Mouse (Mus musculus): ENCODE measurements around the gene Iqschfp. TPM values are rescaled to one million over a fixed set of nuclear protein-coding genes. Genes with fewer than 3 reads are reported as not detected.

Iqschfp gene
- polyA plus RNA-seq, 1 experiment from 2014 or later = 7.6 TPM

DNA sequence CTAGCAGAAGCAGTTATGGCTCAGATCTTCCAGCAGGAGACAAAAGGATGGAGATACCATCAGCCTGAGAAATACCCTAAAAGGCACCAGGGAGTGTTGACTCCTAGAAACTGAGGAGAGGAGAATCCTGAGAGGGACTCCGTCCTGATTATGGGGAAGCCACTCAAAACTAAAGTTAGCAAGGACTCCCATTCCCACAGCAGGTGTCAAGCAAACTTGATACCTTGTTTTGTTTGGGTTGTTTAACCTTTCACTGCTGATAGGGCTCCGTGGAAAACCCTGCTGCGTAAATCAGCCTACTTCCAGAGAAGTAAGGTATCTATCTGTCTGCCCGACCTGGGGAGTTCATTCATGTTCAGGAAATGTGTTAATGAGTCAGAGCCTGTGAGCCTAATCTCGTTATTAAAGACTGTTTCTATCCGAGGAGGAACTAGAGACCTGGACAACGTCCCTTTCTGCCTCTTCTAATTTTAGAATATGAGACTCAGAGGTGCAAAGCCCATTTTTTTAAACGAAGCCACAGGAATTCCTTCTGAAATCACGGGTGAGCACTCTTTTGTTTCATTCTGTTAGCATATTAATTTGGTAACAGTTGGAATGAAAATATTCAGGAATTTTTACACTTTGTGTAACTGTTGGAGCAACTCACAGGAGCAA, 765.7 kb downstream of the Iqschfp start:
- no peak for DNase-seq
- Histone ChIP-seq H3K27me3 (ENCODE audit: control insufficient read depth, insufficient read depth, low read length) (no peaks in the 10 kb centered on the region), H3K4me3 (replicated peaks; ENCODE audit: low read depth, low read length) (no peak overlapping the region), H3K4me2 (ENCODE audit: low read length) (no peak overlapping the region), H3K9ac (replicated peaks; ENCODE audit: low read length) (no peak overlapping the region), H3K4me1 (ENCODE audit: control insufficient read depth, insufficient read depth, low read length) (no peaks in the 10 kb centered on the region), H3K36me3 (ENCODE audit: control insufficient read depth, insufficient read depth, low read length) (no peaks in the 10 kb centered on the region), H3K27ac (replicated peaks; ENCODE audit: low read depth, low read length) (no peak overlapping the region), H3K9me3 (ENCODE audit: control insufficient read depth, low read length) (no peaks in the 10 kb centered on the region)
- ATAC-seq (ENCODE audit: low FRiP score, low TSS enrichment) = no peak
- WGBS = 56% methylated on average over 9 of the region's 9 CpGs

DNA sequence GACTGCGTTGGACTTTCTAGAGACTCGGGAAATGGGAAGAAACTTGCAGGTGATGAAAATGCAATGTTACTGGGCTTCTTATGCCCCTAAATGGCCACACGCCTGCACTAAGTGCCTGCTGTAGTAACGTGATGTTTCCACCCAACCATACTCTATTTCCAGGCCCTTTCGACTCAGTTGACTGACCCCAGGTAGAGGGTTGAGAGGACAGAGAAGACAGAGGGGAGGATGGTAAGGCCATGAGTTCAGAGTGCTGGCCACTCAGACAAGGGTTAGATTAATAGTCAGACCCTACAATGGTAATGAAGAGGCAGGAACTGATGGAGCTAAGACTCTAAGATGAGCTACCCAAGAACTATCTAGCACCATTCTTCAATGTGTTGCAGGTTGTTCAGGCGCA, 768.0 kb downstream of the Iqschfp start:
- ATAC-seq (ENCODE audit: low FRiP score, low TSS enrichment) = no peak
- DNase-seq = no peak
- 94% methylated on average over 6 of the region's 6 CpGs for WGBS

DNA sequence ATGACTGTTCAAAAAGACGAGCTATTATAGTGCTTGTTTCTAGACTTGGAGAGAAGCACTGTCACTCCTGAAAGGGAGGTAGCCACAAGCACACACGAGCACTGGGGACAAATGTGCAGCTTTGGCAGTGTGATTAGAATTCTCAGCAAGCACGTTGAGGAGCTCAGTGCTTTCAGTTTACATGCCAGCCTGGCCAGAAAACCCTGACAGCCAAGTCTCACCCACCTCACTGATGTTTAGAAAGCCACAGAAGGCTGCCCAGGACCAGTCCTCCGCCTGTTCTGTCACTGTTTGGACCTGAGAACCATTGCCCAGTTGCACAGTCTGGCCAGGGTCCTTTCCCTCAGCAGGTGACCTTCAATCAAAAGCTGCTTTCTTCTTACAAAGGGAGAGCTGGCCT, 768.5 kb downstream of the Iqschfp start:
- H3K4me1 ChIP-seq (ENCODE audit: control insufficient read depth, insufficient read depth, low read length) = peaks cover 7% of the 10 kb centered on the region; the same call in 1 of the 2 replicates
- no peaks in the 10 kb centered on the region for H3K27me3 ChIP-seq (ENCODE audit: control insufficient read depth, insufficient read depth, low read length)
- no peaks in the 10 kb centered on the region for H3K36me3 ChIP-seq (ENCODE audit: control insufficient read depth, insufficient read depth, low read length)
- no peak overlapping the region for H3K4me2 ChIP-seq (ENCODE audit: low read length)
- DNase-seq (no peak), ATAC-seq (ENCODE audit: low FRiP score, low TSS enrichment) (no peak)
- H3K4me3 ChIP-seq (replicated peaks; ENCODE audit: low read depth, low read length) = no peak overlapping the region
- no peaks in the 10 kb centered on the region for H3K9me3 ChIP-seq (ENCODE audit: control insufficient read depth, low read length)
- 68% methylated on average over 4 of the region's 4 CpGs for WGBS
- H3K27ac ChIP-seq (replicated peaks; ENCODE audit: low read depth, low read length) = no peak overlapping the region
- H3K9ac ChIP-seq (replicated peaks; ENCODE audit: low read length) = no peak overlapping the region

More for the DNA sequence above, 768.0 kb downstream of the Iqschfp start:
- Histone ChIP-seq H3K4me2 (ENCODE audit: low read length) (no peak overlapping the region), H3K36me3 (ENCODE audit: control insufficient read depth, insufficient read depth, low read length) (no peaks in the 10 kb centered on the region), H3K27ac (replicated peaks; ENCODE audit: low read depth, low read length) (no peak overlapping the region), H3K9me3 (ENCODE audit: control insufficient read depth, low read length) (no peaks in the 10 kb centered on the region), H3K4me3 (replicated peaks; ENCODE audit: low read depth, low read length) (no peak overlapping the region), H3K9ac (replicated peaks; ENCODE audit: low read length) (no peak overlapping the region), H3K4me1 (ENCODE audit: control insufficient read depth, insufficient read depth, low read length) (peaks cover 7% of the 10 kb centered on the region; the same call in 1 of the 2 replicates), H3K27me3 (ENCODE audit: control insufficient read depth, insufficient read depth, low read length) (no peaks in the 10 kb centered on the region)

DNA sequence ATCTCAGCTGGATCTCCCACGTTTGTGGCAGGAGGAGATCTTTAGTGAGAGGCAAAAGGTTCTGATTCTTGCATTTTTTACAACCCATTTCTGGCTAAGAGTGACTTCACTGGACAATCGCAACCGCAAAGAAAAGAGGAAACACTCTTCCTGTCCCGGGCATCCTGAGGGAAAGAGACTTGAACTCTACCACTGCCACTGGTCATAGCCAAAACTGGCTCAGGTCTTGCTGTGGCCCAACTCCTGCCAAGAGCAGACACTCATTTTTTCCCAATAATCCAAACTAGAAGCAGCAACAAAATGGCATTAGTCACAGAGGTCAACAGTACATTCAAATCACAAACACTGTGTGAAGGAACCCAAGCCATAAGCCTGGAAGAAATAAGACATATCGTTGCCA, 770.4 kb downstream of the Iqschfp start:
- Histone ChIP-seq H3K27ac (replicated peaks; ENCODE audit: low read depth, low read length) (no peak overlapping the region), H3K4me3 (replicated peaks; ENCODE audit: low read depth, low read length) (no peak overlapping the region), H3K9ac (replicated peaks; ENCODE audit: low read length) (no peak overlapping the region), H3K36me3 (ENCODE audit: control insufficient read depth, insufficient read depth, low read length) (no peaks in the 10 kb centered on the region), H3K4me1 (ENCODE audit: control insufficient read depth, insufficient read depth, low read length) (peaks cover 7% of the 10 kb centered on the region; the same call in 1 of the 2 replicates), H3K27me3 (ENCODE audit: control insufficient read depth, insufficient read depth, low read length) (no peaks in the 10 kb centered on the region), H3K4me2 (ENCODE audit: low read length) (no peak overlapping the region), H3K9me3 (ENCODE audit: control insufficient read depth, low read length) (no peaks in the 10 kb centered on the region)
- ATAC-seq (ENCODE audit: low FRiP score, low TSS enrichment) (no peak), DNase-seq (no peak)
- WGBS = 87% methylated on average over 5 of the region's 5 CpGs

DNA sequence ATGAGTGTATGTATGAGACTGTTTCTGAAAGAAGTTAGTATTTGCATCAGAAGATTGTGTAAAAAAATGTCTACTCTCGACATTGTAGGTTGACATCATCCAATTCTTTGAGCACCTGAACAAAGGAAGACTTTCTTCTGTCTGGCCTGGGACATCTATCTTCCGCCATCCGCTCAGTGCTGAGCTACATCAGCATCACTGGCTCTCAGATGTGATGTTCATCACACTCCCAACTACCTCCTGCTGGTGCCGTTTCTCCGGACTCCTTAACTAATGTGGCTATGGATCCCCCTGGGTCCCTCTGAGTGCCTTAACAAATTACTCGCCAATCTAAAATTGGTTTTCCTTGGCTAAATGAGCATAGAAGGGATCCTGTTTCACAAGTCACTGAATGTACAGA, 772.3 kb downstream of the Iqschfp start:
- Histone ChIP-seq H3K9me3 (ENCODE audit: control insufficient read depth, low read length) (no peaks in the 10 kb centered on the region), H3K36me3 (ENCODE audit: control insufficient read depth, insufficient read depth, low read length) (no peaks in the 10 kb centered on the region), H3K9ac (replicated peaks; ENCODE audit: low read length) (no peak overlapping the region), H3K4me3 (replicated peaks; ENCODE audit: low read depth, low read length) (no peak overlapping the region), H3K27me3 (ENCODE audit: control insufficient read depth, insufficient read depth, low read length) (no peaks in the 10 kb centered on the region), H3K4me1 (ENCODE audit: control insufficient read depth, insufficient read depth, low read length) (peaks cover 7% of the 10 kb centered on the region; the same call in 1 of the 2 replicates), H3K4me2 (ENCODE audit: low read length) (no peak overlapping the region), H3K27ac (replicated peaks; ENCODE audit: low read depth, low read length) (no peak overlapping the region)
- ATAC-seq (ENCODE audit: low FRiP score, low TSS enrichment) = no peak
- DNase-seq = peak; percentile 14
- 64% methylated on average over 6 of the region's 6 CpGs for WGBS

DNA sequence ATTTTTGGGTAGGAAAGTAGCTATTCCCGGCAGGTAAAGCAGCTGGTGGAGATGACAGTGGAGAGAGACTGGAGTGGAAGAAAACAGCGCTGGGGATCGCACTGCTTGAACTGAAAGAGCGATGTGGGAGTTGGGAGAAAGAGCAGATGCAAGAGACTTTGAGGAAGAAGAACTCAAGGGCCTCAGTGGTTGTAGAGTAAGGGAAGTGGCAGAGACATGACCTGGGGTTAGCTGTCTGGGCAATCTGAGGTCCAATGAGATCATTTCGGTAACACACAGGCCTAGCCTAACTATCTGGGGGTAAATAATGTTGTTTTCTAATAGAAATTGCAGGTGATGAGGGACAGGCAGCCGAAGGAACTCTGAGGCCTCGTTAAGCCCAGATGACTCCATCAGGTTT, 774.3 kb downstream of the Iqschfp start:
- no peak for DNase-seq
- Histone ChIP-seq H3K4me1 (ENCODE audit: control insufficient read depth, insufficient read depth, low read length) (peaks cover 7% of the 10 kb centered on the region; the same call in 1 of the 2 replicates), H3K9ac (replicated peaks; ENCODE audit: low read length) (no peak overlapping the region), H3K4me2 (ENCODE audit: low read length) (no peak overlapping the region), H3K9me3 (ENCODE audit: control insufficient read depth, low read length) (no peaks in the 10 kb centered on the region), H3K27me3 (ENCODE audit: control insufficient read depth, insufficient read depth, low read length) (no peaks in the 10 kb centered on the region), H3K36me3 (ENCODE audit: control insufficient read depth, insufficient read depth, low read length) (no peaks in the 10 kb centered on the region), H3K4me3 (replicated peaks; ENCODE audit: low read depth, low read length) (no peak overlapping the region), H3K27ac (replicated peaks; ENCODE audit: low read depth, low read length) (no peak overlapping the region)
- no peak for ATAC-seq (ENCODE audit: low FRiP score, low TSS enrichment)
- 92% methylated on average over 7 of the region's 7 CpGs for WGBS

DNA sequence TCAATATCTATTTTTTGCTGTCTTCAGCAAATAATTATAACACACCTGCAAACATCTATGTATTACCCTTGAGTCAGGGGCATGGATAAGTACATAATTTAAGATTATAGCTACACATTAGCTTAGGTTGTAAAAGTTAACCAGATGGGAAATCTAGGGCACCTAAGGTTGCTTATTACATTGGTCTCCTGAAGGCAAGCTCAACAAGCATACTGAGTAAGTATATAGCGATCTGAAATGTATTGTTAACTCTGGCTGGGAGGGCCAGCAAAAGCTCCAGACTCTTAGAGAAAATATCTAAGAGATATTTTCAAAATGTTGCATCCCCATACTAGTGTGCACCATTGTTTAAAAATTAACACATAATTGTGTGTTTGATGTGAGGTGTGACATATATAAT, 775.8 kb downstream of the Iqschfp start:
- Histone ChIP-seq H3K4me2 (ENCODE audit: low read length) (no peak overlapping the region), H3K4me3 (replicated peaks; ENCODE audit: low read depth, low read length) (no peak overlapping the region), H3K4me1 (ENCODE audit: control insufficient read depth, insufficient read depth, low read length) (peaks cover 7% of the 10 kb centered on the region; the same call in 1 of the 2 replicates), H3K36me3 (ENCODE audit: control insufficient read depth, insufficient read depth, low read length) (no peaks in the 10 kb centered on the region), H3K27ac (replicated peaks; ENCODE audit: low read depth, low read length) (no peak overlapping the region), H3K9me3 (ENCODE audit: control insufficient read depth, low read length) (no peaks in the 10 kb centered on the region), H3K9ac (replicated peaks; ENCODE audit: low read length) (no peak overlapping the region), H3K27me3 (ENCODE audit: control insufficient read depth, insufficient read depth, low read length) (no peaks in the 10 kb centered on the region)
- WGBS = 92% methylated on average over 1 of the region's 1 CpGs
- ATAC-seq (ENCODE audit: low FRiP score, low TSS enrichment) (no peak), DNase-seq (no peak)

DNA sequence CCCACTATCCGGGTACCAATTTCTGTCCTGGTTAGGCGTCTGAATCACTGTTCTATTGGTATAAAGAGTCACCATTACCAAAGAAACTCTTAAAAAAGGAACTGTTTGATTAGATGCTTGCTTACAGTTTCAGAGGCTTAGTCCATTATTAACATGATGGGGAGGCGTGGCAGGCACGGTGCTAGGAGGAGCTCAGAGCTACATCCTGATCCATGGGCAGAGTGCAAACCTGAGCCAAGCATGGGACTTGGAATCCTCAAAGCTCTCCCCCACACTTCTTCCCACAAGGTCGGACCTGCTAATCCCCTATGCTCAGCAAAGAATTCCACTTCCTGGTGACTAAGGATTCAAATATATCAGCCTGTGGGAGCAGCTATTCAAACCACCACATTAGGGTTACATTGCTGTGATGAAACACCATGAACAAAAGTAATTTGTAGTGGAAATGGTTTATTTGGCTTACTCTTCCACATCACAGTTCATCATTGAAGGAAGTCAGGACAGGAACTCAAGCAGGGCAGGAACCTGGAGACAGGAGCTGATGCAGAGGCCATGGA, 777.5 kb downstream of the Iqschfp start:
- no peak overlapping the region for H3K4me2 ChIP-seq (ENCODE audit: low read length)
- H3K4me3 ChIP-seq (replicated peaks; ENCODE audit: low read depth, low read length) = no peak overlapping the region
- H3K9ac ChIP-seq (replicated peaks; ENCODE audit: low read length) = no peak overlapping the region
- no peaks in the 10 kb centered on the region for H3K36me3 ChIP-seq (ENCODE audit: control insufficient read depth, insufficient read depth, low read length)
- 83% methylated on average over 5 of the region's 5 CpGs for whole genome bisulfite sequencing
- H3K27ac ChIP-seq (replicated peaks; ENCODE audit: low read depth, low read length) = no peak overlapping the region
- no peaks in the 10 kb centered on the region for H3K27me3 ChIP-seq (ENCODE audit: control insufficient read depth, insufficient read depth, low read length)
- 0 out of 2 replicates have a peak, but pooled peaks cover 3% of the 10 kb centered on the region for H3K4me1 ChIP-seq (ENCODE audit: control insufficient read depth, insufficient read depth, low read length)
- no peak for DNase-seq
- no peak for ATAC-seq (ENCODE audit: low FRiP score, low TSS enrichment)
- H3K9me3 ChIP-seq (ENCODE audit: control insufficient read depth, low read length) = no peaks in the 10 kb centered on the region

DNA sequence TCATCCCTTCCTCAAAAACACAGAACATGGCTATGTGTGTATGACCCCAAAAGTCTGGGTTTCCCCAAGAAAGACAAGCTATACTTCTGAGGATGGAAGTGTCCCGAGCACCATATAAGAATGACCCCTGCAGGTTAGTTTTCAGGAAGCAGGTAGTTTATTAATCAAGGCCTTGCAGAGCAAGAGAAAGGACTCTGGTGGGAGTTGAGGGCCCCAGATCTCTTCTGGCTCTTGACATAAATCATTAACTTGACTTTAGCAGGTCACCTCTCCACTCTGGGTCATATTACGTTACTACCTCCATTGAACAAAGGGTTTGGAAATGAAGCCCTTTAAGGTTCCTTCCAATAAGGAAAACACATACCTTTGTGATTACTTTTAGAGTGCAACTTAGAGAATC, 782.7 kb downstream of the Iqschfp start:
- Histone ChIP-seq H3K27me3 (ENCODE audit: control insufficient read depth, insufficient read depth, low read length) (no peaks in the 10 kb centered on the region), H3K4me2 (ENCODE audit: low read length) (no peak overlapping the region), H3K4me1 (ENCODE audit: control insufficient read depth, insufficient read depth, low read length) (no peaks in the 10 kb centered on the region), H3K4me3 (replicated peaks; ENCODE audit: low read depth, low read length) (no peak overlapping the region), H3K27ac (replicated peaks; ENCODE audit: low read depth, low read length) (no peak overlapping the region), H3K9ac (replicated peaks; ENCODE audit: low read length) (no peak overlapping the region), H3K9me3 (ENCODE audit: control insufficient read depth, low read length) (no peaks in the 10 kb centered on the region), H3K36me3 (ENCODE audit: control insufficient read depth, insufficient read depth, low read length) (no peaks in the 10 kb centered on the region)
- no peak for ATAC-seq (ENCODE audit: low FRiP score, low TSS enrichment)
- 86% methylated on average over 2 of the region's 2 CpGs for WGBS
- DNase-seq = no peak

All from midbrain, embryonic 14.5 days (tissue).